Comparison of ENCODE assay signal across 36 mouse cellular contexts in the genomic region with DNA sequence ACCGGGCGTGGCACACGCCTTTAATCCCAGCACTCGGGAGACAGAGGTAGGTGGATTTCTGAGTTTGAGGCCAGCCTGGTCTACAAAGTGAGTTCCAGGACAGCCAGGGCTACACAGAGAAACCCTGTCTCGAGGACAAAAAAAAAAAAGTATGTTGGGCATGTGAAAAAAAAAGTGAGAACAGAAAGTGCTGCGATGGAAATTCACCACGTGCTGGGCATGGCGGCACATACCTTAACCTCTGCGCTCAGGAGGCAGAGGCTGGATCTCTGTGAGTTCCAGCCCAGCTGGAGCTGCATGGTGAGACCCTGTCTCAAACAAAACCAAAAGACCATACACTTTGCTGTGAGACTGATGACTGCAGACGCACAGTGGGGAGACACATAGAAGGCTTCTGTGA. TPM values are rescaled to one million over a fixed set of nuclear protein-coding genes. Genes with fewer than 3 reads are reported as not detected.
"Had no signal": no experiment of that assay in that cellular context is flagged by ENCODE, and none has a peak within 500 bp of the region (broad histone marks: within the 10 kb centered on the region; RNA-seq: fewer than 3 reads in every experiment).

No protein-coding gene starts in this region.

- H3K4me3 ChIP-seq: heart, embryonic 12.5 days; heart, embryonic 13.5 days; heart, embryonic 15.5 days; hindbrain, embryonic 10.5 days; hindbrain, embryonic 12.5 days; hindbrain, embryonic 13.5 days; hindbrain, embryonic 15.5 days; intestine, embryonic 15.5 days; kidney, embryonic 15.5 days; layer of hippocampus, adult 2 months; left cerebral cortex, adult 2 months had no signal

- H3K36me3 ChIP-seq: heart, embryonic 12.5 days; heart, embryonic 13.5 days; heart, embryonic 15.5 days; hindbrain, embryonic 10.5 days; hindbrain, embryonic 12.5 days; hindbrain, embryonic 13.5 days; hindbrain, embryonic 15.5 days; intestine, embryonic 15.5 days; kidney, embryonic 15.5 days had no signal

- H3K4me1 ChIP-seq: heart, embryonic 15.5 days had no signal

- H3K9ac ChIP-seq: heart, embryonic 12.5 days; heart, embryonic 13.5 days; heart, embryonic 15.5 days; hindbrain, embryonic 12.5 days; hindbrain, embryonic 13.5 days; hindbrain, embryonic 14.5 days; hindbrain, embryonic 15.5 days; intestine, embryonic 15.5 days; kidney, embryonic 15.5 days had no signal

- H3K4me2 ChIP-seq: heart, embryonic 11.5 days; heart, embryonic 12.5 days; heart, embryonic 13.5 days; heart, embryonic 15.5 days; hindbrain, embryonic 12.5 days; hindbrain, embryonic 13.5 days; hindbrain, embryonic 14.5 days; hindbrain, embryonic 15.5 days; intestine, embryonic 15.5 days; kidney, embryonic 15.5 days had no signal

- H3K27me3 ChIP-seq: hindbrain, embryonic 12.5 days; hindbrain, embryonic 13.5 days; hindbrain, embryonic 15.5 days; intestine, embryonic 15.5 days had no signal

- H3K27ac ChIP-seq: heart, embryonic 13.5 days; heart, embryonic 15.5 days; hindbrain, embryonic 10.5 days; hindbrain, embryonic 12.5 days; hindbrain, embryonic 13.5 days; hindbrain, embryonic 14.5 days; hindbrain, embryonic 15.5 days; hindbrain, postnatal 0 days; intestine, embryonic 15.5 days; kidney, embryonic 15.5 days; kidney, postnatal 0 days; layer of hippocampus, adult 2 months; left cerebral cortex, adult 2 months had no signal

- H3K9me3 ChIP-seq: heart, embryonic 13.5 days; heart, embryonic 15.5 days; hindbrain, embryonic 10.5 days; hindbrain, embryonic 12.5 days; hindbrain, embryonic 13.5 days; hindbrain, embryonic 15.5 days; intestine, embryonic 15.5 days; kidney, embryonic 15.5 days had no signal

- DNase-seq: heart, postnatal 10 days; heart, postnatal 14 days; heart, postnatal 36 days; heart, postnatal 4 days; kidney, adult 11 months; kidney, adult 18-20 months; kidney, adult 2 months; kidney, adult 8-10 months; kidney, adult 9 months; kidney, postnatal 10 days; kidney, postnatal 14 days; kidney, postnatal 25 days; kidney, postnatal 36 days; kidney, postnatal 4 days; layer of hippocampus, adult 9-11 months; layer of hippocampus, postnatal 36 days had no signal

- ATAC-seq: hindbrain, embryonic 16.5 days; hindbrain, postnatal 0 days; inflammation-experienced regulatory T-cells, adult 6 months; intestine, embryonic 15.5 days; intestine, postnatal 0 days had no signal

RNA-seq across cellular contexts. Expression of a gene that starts 4.7 kb away (rescaled TPM):
- total RNA-seq: heart, postnatal 25 days had no signal
- polyA plus RNA-seq: large intestine, adult 2 months had no signal
